Comparison of ENCODE assay signal across 10 mouse cellular contexts in the genomic region with DNA sequence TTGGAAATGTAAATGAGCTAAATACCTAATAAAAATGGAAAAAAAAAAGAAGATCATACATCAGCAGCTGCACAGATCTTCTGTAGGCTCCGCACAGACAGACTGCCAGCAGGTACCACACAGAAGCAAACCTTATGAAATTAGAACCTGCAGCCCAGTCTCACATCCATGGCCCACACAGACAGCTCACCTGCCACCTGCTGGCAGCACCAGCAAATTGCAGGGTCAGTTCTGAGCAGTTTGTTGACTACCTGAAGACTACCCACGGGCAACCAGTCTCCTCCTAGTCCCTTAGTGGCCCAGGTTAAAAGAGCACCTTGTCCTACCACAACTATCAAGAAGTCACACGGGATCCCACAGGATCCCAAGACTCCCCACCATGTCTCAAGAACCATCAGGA.
DNase-seq lines count a peak whose midpoint lies in the region; ATAC-seq and TF ChIP-seq lines count a peak whose summit lies in the region.
"Had no signal": no experiment of that assay in that cellular context is flagged by ENCODE, and none has a peak within 500 bp of the region (broad histone marks: within the 10 kb centered on the region; RNA-seq: fewer than 3 reads in every experiment).

No protein-coding gene starts in this region.

- peak; percentile 27; the same call in 1 of the 2 replicates for TF ChIP-seq CTCF in kidney, postnatal 0 days (IDR thresholded peaks at IDR 0.05; ENCODE audit: low read depth)

- no peaks in the 10 kb centered on the region for H3K36me3 ChIP-seq in kidney, postnatal 0 days (ENCODE audit: insufficient read depth, low read length)
- H3K36me3 ChIP-seq in kidney, embryonic 16.5 days (ENCODE audit: insufficient read depth, low read length) = no peaks in the 10 kb centered on the region
- H3K36me3 ChIP-seq: limb, embryonic 12.5 days had no signal

- H3K4me3 ChIP-seq in kidney, postnatal 0 days (replicated peaks; ENCODE audit: low read depth, low read length) = no peak overlapping the region
- no peak overlapping the region for H3K4me3 ChIP-seq in kidney, embryonic 16.5 days (ENCODE audit: low read length)
- H3K4me3 ChIP-seq: erythroblast, embryonic 14.5 days; limb, embryonic 12.5 days had no signal

- H3K9ac ChIP-seq in kidney, postnatal 0 days (ENCODE audit: low read depth, low read length) = no peak overlapping the region
- no peak overlapping the region for H3K9ac ChIP-seq in kidney, embryonic 16.5 days (replicated peaks; ENCODE audit: low read length)
- H3K9ac ChIP-seq: limb, embryonic 12.5 days had no signal

- H3K27me3 ChIP-seq in kidney, postnatal 0 days (ENCODE audit: insufficient read depth, low read length) = no peaks in the 10 kb centered on the region
- H3K27me3 ChIP-seq in kidney, embryonic 16.5 days (ENCODE audit: insufficient read depth, low read length) = no peaks in the 10 kb centered on the region
- H3K27me3 ChIP-seq: limb, embryonic 12.5 days had no signal

- ATAC-seq in kidney, postnatal 0 days (replicated peaks; ENCODE audit: low FRiP score, low read depth) = no peak
- ATAC-seq in kidney, embryonic 16.5 days (ENCODE audit: low FRiP score, low TSS enrichment) = no peak

- 70% methylated on average over 3 of the region's 3 CpGs for WGBS in kidney, postnatal 0 days
- 75% methylated on average over 3 of the region's 3 CpGs for WGBS in kidney, embryonic 16.5 days

- H3K27ac ChIP-seq in kidney, postnatal 0 days = no peak overlapping the region
- no peak overlapping the region for H3K27ac ChIP-seq in kidney, embryonic 16.5 days (ENCODE audit: low read length)
- H3K27ac ChIP-seq: limb, embryonic 12.5 days had no signal

- H3K4me2 ChIP-seq in kidney, postnatal 0 days (ENCODE audit: low read length) = no peak overlapping the region
- no peak overlapping the region for H3K4me2 ChIP-seq in kidney, embryonic 16.5 days (replicated peaks; ENCODE audit: low read depth, low read length)
- H3K4me2 ChIP-seq: limb, embryonic 12.5 days had no signal

- H3K9me3 ChIP-seq in kidney, postnatal 0 days (replicated peaks; ENCODE audit: low read length) = no peaks in the 10 kb centered on the region
- H3K9me3 ChIP-seq in kidney, embryonic 16.5 days (ENCODE audit: low read length) = no peaks in the 10 kb centered on the region
- H3K9me3 ChIP-seq: limb, embryonic 12.5 days had no signal

- DNase-seq in adrenal gland, postnatal 36 days = peak; percentile 11 to 18
- no peak for DNase-seq in adrenal gland, postnatal 4 days (ENCODE audit: low spot score in 2 of 2)
- DNase-seq in kidney, postnatal 0 days (ENCODE audit: low spot score) = no peak
- DNase-seq in NIH3T3 (ENCODE audit: low read depth) = peak; percentile 36
- peak; percentile 5 to 8 for DNase-seq in kidney, postnatal 4 days
- no peak for DNase-seq in T-cell, adult 2 months (ENCODE audit: low spot score)
- DNase-seq in frontal cortex, postnatal 14 days (ENCODE audit: low spot score in 2 of 2) = no peak

- no peaks in the 10 kb centered on the region for H3K4me1 ChIP-seq in kidney, postnatal 0 days (replicated peaks; ENCODE audit: insufficient read depth, low read length)
- no peaks in the 10 kb centered on the region for H3K4me1 ChIP-seq in kidney, embryonic 16.5 days (ENCODE audit: insufficient read depth, low read length)

Comparison
In these comparisons a context has a peak if more than half of its experiments do, and no peak if none do; other contexts are left out.
1. DNase-seq: peak in adrenal gland, postnatal 36 days (2 of 2), NIH3T3 (single experiment) and kidney, postnatal 4 days (2 of 2); none in adrenal gland, postnatal 4 days (0 of 2), kidney, postnatal 0 days (single experiment), T-cell, adult 2 months (single experiment) and frontal cortex, postnatal 14 days (0 of 2).